Mouse (Mus musculus) embryonic fibroblast, embryonic 13.5 days (primary cell): Measurements from ENCODE around the gene Tspan9.

Experiments used
- CTCF ChIP-seq: IDR thresholded peaks from 2 replicates; pipeline ENCODE4 v1.5.1; 2011; ENCODE audit warnings: mild to moderate bottlenecking, control low read depth, low read length, moderate library complexity, borderline replicate concordance; ENCODE audit not compliant: insufficient read depth
- POLR2A ChIP-seq: IDR thresholded peaks from 2 replicates; pipeline ENCODE4 v1.6.1; 2011; ENCODE audit warnings: low read depth, mild to moderate bottlenecking, control low read depth, low read length, moderate library complexity

GRCm38 (mm10) chr6:128132581-128132980, 10.8 kb downstream of the Tspan9 start:
- no peak for TF ChIP-seq POLR2A
- TF ChIP-seq CTCF = no peak
